Mouse (Mus musculus) B cell, adult 2 months (primary cell): ENCODE results near the gene Akt3.

Source experiments
- DNase-seq, 2 experiments: peaks; one replicate each; pipeline ENCODE4 v3.0.0; 2022

Akt3 gene

GRCm38 (mm10) chr1:177186751-177187150 is 71.3 kb downstream of the Akt3 start:
- no peak for DNase-seq

GRCm38 (mm10) chr1:177179635-177180034 is 78.4 kb downstream of the Akt3 start:
- no peak for DNase-seq

- DNase-seq: no peak
Observed at GRCm38 (mm10) chr1:177175436-177175835, 82.6 kb downstream of the Akt3 start.

GRCm38 (mm10) chr1:177171300-177171699 is 86.7 kb downstream of the Akt3 start:
- DNase-seq: no peak

- no peak for DNase-seq
Observed at GRCm38 (mm10) chr1:177165789-177166188, 92.2 kb downstream of the Akt3 start.

GRCm38 (mm10) chr1:177165336-177165735 is 92.7 kb downstream of the Akt3 start:
- DNase-seq: no peak

- DNase-seq: no peak
Observed at GRCm38 (mm10) chr1:177150344-177151021, 107.5 kb downstream of the Akt3 start.

GRCm38 (mm10) chr1:177148746-177149145 is 109.3 kb downstream of the Akt3 start:
- no peak for DNase-seq

- DNase-seq: no peak
Observed at GRCm38 (mm10) chr1:177141468-177141867, 116.5 kb downstream of the Akt3 start.

GRCm38 (mm10) chr1:177139652-177140051 is 118.4 kb downstream of the Akt3 start:
- no peak for DNase-seq

GRCm38 (mm10) chr1:177131458-177131857 is 126.5 kb downstream of the Akt3 start:
- no peak for DNase-seq

- DNase-seq: no peak
Observed at GRCm38 (mm10) chr1:177126674-177127073, 131.3 kb downstream of the Akt3 start.

GRCm38 (mm10) chr1:177110665-177111271 is 147.2 kb downstream of the Akt3 start:
- DNase-seq: peak; percentile 23 to 32

GRCm38 (mm10) chr1:177090465-177090864 is 167.5 kb downstream of the Akt3 start:
- no peak for DNase-seq

- DNase-seq: no peak
Observed at GRCm38 (mm10) chr1:177089515-177089914, 168.5 kb downstream of the Akt3 start.

GRCm38 (mm10) chr1:177089048-177089447 is 169.0 kb downstream of the Akt3 start:
- DNase-seq: no peak

GRCm38 (mm10) chr1:177081957-177082645 is 175.9 kb downstream of the Akt3 start:
- DNase-seq: no peak

GRCm38 (mm10) chr1:177069161-177069560 is 188.8 kb downstream of the Akt3 start:
- DNase-seq: no peak

GRCm38 (mm10) chr1:177067123-177067646 is 190.8 kb downstream of the Akt3 start:
- DNase-seq: no peak

- DNase-seq: peak; percentile 9 to 12
Observed at GRCm38 (mm10) chr1:177065732-177066131, 192.3 kb downstream of the Akt3 start.

GRCm38 (mm10) chr1:177061761-177062160 is 196.2 kb downstream of the Akt3 start:
- no peak for DNase-seq

- DNase-seq: no peak
Observed at GRCm38 (mm10) chr1:177054891-177055290, 203.1 kb downstream of the Akt3 start.

GRCm38 (mm10) chr1:177051366-177051963 is 206.5 kb downstream of the Akt3 start:
- DNase-seq: no peak
